Mouse (Mus musculus) megakaryocyte, embryonic 14.5 days (primary cell): ENCODE measurements around the gene Dennd1c.

Experiments used
- FLI1 ChIP-seq: IDR thresholded peaks from 2 replicates; pipeline ENCODE4 v1.6.1; 2012; ENCODE audit warnings: low read length, inconsistent platforms, mixed read lengths
- GATA1 ChIP-seq: IDR thresholded peaks from 3 replicates; pipeline ENCODE4 v1.6.1; 2012; ENCODE audit warnings: mixed read lengths, low read length, inconsistent platforms, borderline replicate concordance

- no peak for TF ChIP-seq GATA1
- TF ChIP-seq FLI1: no peak
Measured at GRCm38 (mm10) chr17:57056246-57056645, 22.1 kb downstream of the Dennd1c start.
